Mouse (Mus musculus) liver, embryonic 14.5 days (tissue): ENCODE results near the gene 2610028H24Rik. TPM values are rescaled to one million over a fixed set of nuclear protein-coding genes. Genes with fewer than 3 reads are reported as not detected.
A peak's percentile ranks its signal among the peaks of the same experiment; 100 is the strongest.

Experiments used
- ATAC-seq: fragments of 200-750 bp; cut with Nextera tagmentation; 2 replicates; pipeline ENCODE4 v1.8.0; 2017; ENCODE audit warnings: moderate number of reproducible peaks, mild to moderate bottlenecking, moderate library complexity; ENCODE audit not compliant: insufficient read depth
- DNase-seq, 3 experiments: peaks; one replicate each; pipeline ENCODE4 v3.0.0-alpha.2; 2012 to 2013; ENCODE audit warnings: low read depth in 3 of 3, low spot score in 3 of 3
- H3K27ac ChIP-seq: fragments of 300-500 bp; sonication (generic); 2 replicates; pipeline ENCODE4 v1.5.1; 2014; ENCODE audit warnings: moderate library complexity, mild to moderate bottlenecking, control low read depth, inconsistent platforms
- H3K27me3 ChIP-seq: fragments of 300-500 bp; sonication (generic); 2 replicates; pipeline ENCODE4 v1.6.1; 2014; ENCODE audit warnings: mild to moderate bottlenecking, low read length, moderate library complexity; ENCODE audit not compliant: control insufficient read depth, insufficient read depth
- H3K36me3 ChIP-seq: fragments of 300-500 bp; sonication (generic); replicated peaks from 2 replicates; pipeline ENCODE4 v1.6.1; 2014; ENCODE audit warnings: low read depth; ENCODE audit not compliant: control insufficient read depth, insufficient read depth
- H3K4me1 ChIP-seq, 2 experiments: fragments of 200-500 bp in 1 of 2; fragments of 300-500 bp in 1 of 2; sonication (generic) in 1 of 2; replicated peaks; 2 replicates each; pipeline ENCODE4 v1.6.1; 2012 to 2014; ENCODE audit warnings: antibody characterized with exemption in 1 of 2, inconsistent platforms in 1 of 2, low read length in 1 of 2; ENCODE audit not compliant: control insufficient read depth in 2 of 2, insufficient read depth in 2 of 2
- H3K4me2 ChIP-seq: fragments of 300-500 bp; sonication (generic); 2 replicates; pipeline ENCODE4 v1.6.1; 2014; ENCODE audit warnings: low read depth, mild to moderate bottlenecking, control low read depth, moderate library complexity
- H3K4me3 ChIP-seq, 2 experiments: fragments of 200-500 bp in 1 of 2; fragments of 300-500 bp in 1 of 2; sonication (generic) in 1 of 2; 2 replicates each; pipeline ENCODE4 v1.5.1; 2012 to 2014; ENCODE audit warnings: low read depth in 2 of 2, low read length in 2 of 2, mild to moderate bottlenecking in 2 of 2, control low read depth in 1 of 2, inconsistent platforms in 1 of 2, moderate library complexity in 1 of 2; ENCODE audit not compliant: insufficient read depth in 1 of 2
- H3K9ac ChIP-seq: fragments of 300-500 bp; sonication (generic); replicated peaks from 2 replicates; pipeline ENCODE4 v1.6.1; 2014; ENCODE audit warnings: mild to moderate bottlenecking, control low read depth, moderate library complexity
- H3K9me3 ChIP-seq: fragments of 300-500 bp; sonication (generic); 2 replicates; pipeline ENCODE4 v1.6.1; 2016; ENCODE audit warnings: low read length, mixed read lengths; ENCODE audit not compliant: control insufficient read depth
- CTCF ChIP-seq: IDR thresholded peaks from 2 replicates; pipeline ENCODE4 v1.5.1; 2016; ENCODE audit warnings: antibody characterized with exemption, low read depth, control low read depth
- EP300 ChIP-seq: IDR thresholded peaks from 2 replicates; pipeline ENCODE4 v1.6.1; 2016; ENCODE audit warnings: antibody characterized with exemption, low read depth
- WGBS: fragments of 180-500 bp; shearing (Covaris S2); extraction: QIAGEN DNeasy Blood & Tissue Kit; methylation state at CpG from one replicate; pipeline ENCODE4 v1.1.7; 2014; ENCODE audit not compliant: insufficient replicate concordance; 5-methylcytosine and 5-hydroxymethylcytosine counted together
- polyA plus RNA-seq, 2 experiments: library from polyadenylated mRNA; depleted of rRNA in 1 of 2; stranded (reverse) in 1 of 2; unstranded in 1 of 2; fragments of >200 nt; fragmentation: Nextera tagmentation in 1 of 2; extraction: Ambion mirVana in 1 of 2; gene quantifications; 2 replicates each; pipeline versions ENCODE4 v1.2.1 to v1.2.3; 2012 to 2014

2610028H24Rik gene
- polyA plus RNA-seq, 2 experiments = not detected

GRCm38 (mm10) chr10:76439107-76439890 is 9.6 kb upstream of the 2610028H24Rik start:
- Histone ChIP-seq H3K4me1 (peaks cover 13 to 16% of the 10 kb centered on the region in 2 experiments), H3K9me3 (no peaks in the 10 kb centered on the region), H3K4me3 (no peak overlapping the region), H3K4me2 (no peak overlapping the region), H3K9ac (no peak overlapping the region), H3K27me3 (no peaks in the 10 kb centered on the region), H3K36me3 (peaks cover 53% of the 10 kb centered on the region), H3K27ac (no peak overlapping the region)
- ATAC-seq (no peak), DNase-seq (no peak)
- TF ChIP-seq CTCF (no peak), EP300 (no peak)
- 85% methylated on average over 9 of the region's 9 CpGs for WGBS

GRCm38 (mm10) chr10:76440281-76440680 is 8.6 kb upstream of the 2610028H24Rik start, which contains the start of gene AC141477.1:
TSS of gene AC141477.1 (minus strand) at chr10:76440444.
- no peak within 1 kb of the TSS for H3K9ac ChIP-seq
- H3K4me3 ChIP-seq = peak within 1 kb of the TSS; percentile 83 to 88; a peak in 3 of 4 replicates
- H3K27ac ChIP-seq = no peak within 1 kb of the TSS
- no peaks in the 10 kb centered on the region for H3K27me3 ChIP-seq
- peaks cover 43% of the 10 kb centered on the region for H3K36me3 ChIP-seq
- TF ChIP-seq EP300 (no peak), CTCF (no peak)
- peak within 1 kb of the TSS; percentile 86 for H3K4me2 ChIP-seq
- H3K4me1 ChIP-seq = peaks cover 13 to 16% of the 10 kb centered on the region in 2 experiments
- no peak for DNase-seq
- no peaks in the 10 kb centered on the region for H3K9me3 ChIP-seq
- WGBS = 92% methylated on average over 17 of the region's 17 CpGs
- no peak for ATAC-seq

- peak within 1 kb of the TSS; percentile 83 to 88 for H3K4me3 ChIP-seq
- peak within 1 kb of the TSS; percentile 86 for H3K4me2 ChIP-seq
- DNase-seq (peak; percentile 97 to 98 (median 97)), ATAC-seq (peak; percentile 97)
- under 1% methylated on average over 78 of the region's 78 CpGs for WGBS
- peak within 1 kb of the TSS; percentile 89 for H3K9ac ChIP-seq
- peaks cover 23% of the 10 kb centered on the region for H3K36me3 ChIP-seq
- no peaks in the 10 kb centered on the region for H3K9me3 ChIP-seq
- H3K27me3 ChIP-seq = no peaks in the 10 kb centered on the region
- H3K27ac ChIP-seq = peak within 1 kb of the TSS; percentile 85
- TF ChIP-seq EP300 (peak; percentile 52), CTCF (peak; percentile 90)
- H3K4me1 ChIP-seq = peaks cover 29 to 34% of the 10 kb centered on the region in 2 experiments
Observed at GRCm38 (mm10) chr10:76442178-76443088, 6.4 kb upstream of the 2610028H24Rik start, which contains the start of gene Pcnt. TSS of gene Pcnt (minus strand) at chr10:76442786.

GRCm38 (mm10) chr10:76445996-76446681 is 2.7 kb upstream of the 2610028H24Rik start:
- H3K27me3 ChIP-seq = no peaks in the 10 kb centered on the region
- peaks cover 28 to 33% of the 10 kb centered on the region in 2 experiments for H3K4me1 ChIP-seq
- TF ChIP-seq EP300 (0 out of 2 replicates have a peak, but pooled peaks have one; percentile 24), CTCF (no peak)
- H3K27ac ChIP-seq = peak overlapping the region; percentile 8
- H3K9me3 ChIP-seq = no peaks in the 10 kb centered on the region
- no peak overlapping the region for H3K4me2 ChIP-seq
- H3K9ac ChIP-seq = no peak overlapping the region
- peak in 2 of 3 experiments; percentile 20 to 28 for DNase-seq
- H3K4me3 ChIP-seq = no peak overlapping the region
- H3K36me3 ChIP-seq = no peaks in the 10 kb centered on the region
- WGBS = 11% methylated on average over 4 of the region's 4 CpGs
- no peak for ATAC-seq
